Mouse (Mus musculus) embryonic facial prominence, embryonic 14.5 days (tissue): ENCODE measurements around the gene Epx. TPM values are rescaled to one million over a fixed set of nuclear protein-coding genes. Genes with fewer than 3 reads are reported as not detected.

ENCODE experiments used
- ATAC-seq: fragments of 200-750 bp; cut with Nextera tagmentation; 2 replicates; pipeline ENCODE4 v1.8.0; 2017; ENCODE audit warnings: low read depth, moderate number of reproducible peaks, moderate TSS enrichment
- DNase-seq: peaks from one replicate; pipeline ENCODE4 v3.0.0-alpha.2; 2015; ENCODE audit warnings: low spot score
- H3K27ac ChIP-seq: fragments of 300-500 bp; sonication (generic); replicated peaks from 2 replicates; pipeline ENCODE4 v1.5.1; 2014; ENCODE audit warnings: low read depth, mild to moderate bottlenecking, low read length, moderate library complexity
- H3K27me3 ChIP-seq: fragments of 300-500 bp; sonication (generic); replicated peaks from 2 replicates; pipeline ENCODE4 v1.6.1; 2014; ENCODE audit warnings: low read length; ENCODE audit not compliant: control insufficient read depth, insufficient read depth
- H3K36me3 ChIP-seq: fragments of 300-500 bp; sonication (generic); 2 replicates; pipeline ENCODE4 v1.6.1; 2014; ENCODE audit warnings: low read length, mixed read lengths; ENCODE audit not compliant: control insufficient read depth, insufficient read depth
- H3K4me1 ChIP-seq: fragments of 300-500 bp; sonication (generic); 2 replicates; pipeline ENCODE4 v1.6.1; 2014; ENCODE audit warnings: antibody characterized with exemption, low read length; ENCODE audit not compliant: control insufficient read depth, insufficient read depth
- H3K4me2 ChIP-seq: fragments of 300-500 bp; sonication (generic); 2 replicates; pipeline ENCODE4 v1.6.1; 2014; ENCODE audit warnings: low read depth, mild to moderate bottlenecking, low read length, moderate library complexity, mixed read lengths
- H3K4me3 ChIP-seq: fragments of 300-500 bp; sonication (generic); 2 replicates; pipeline ENCODE4 v1.5.1; 2014; ENCODE audit warnings: low read depth, mild to moderate bottlenecking, low read length
- H3K9ac ChIP-seq: fragments of 300-500 bp; sonication (generic); 2 replicates; pipeline ENCODE4 v1.6.1; 2014; ENCODE audit warnings: low read depth, mild to moderate bottlenecking, low read length, moderate library complexity, mixed read lengths
- H3K9me3 ChIP-seq: fragments of 300-500 bp; sonication (generic); 2 replicates; pipeline ENCODE4 v1.6.1; 2016; ENCODE audit warnings: low read length; ENCODE audit not compliant: control insufficient read depth
- WGBS: fragments of 180-500 bp; shearing (Covaris S2); extraction: QIAGEN DNeasy Blood & Tissue Kit; methylation state at CpG from one replicate; pipeline ENCODE4 v1.1.7; 2014; 5-methylcytosine and 5-hydroxymethylcytosine counted together
- polyA plus RNA-seq: library from polyadenylated mRNA; unstranded; fragments of >200 nt; fragmentation: Nextera tagmentation; extraction: Ambion mirVana; gene quantifications from 2 replicates; pipeline ENCODE4 v1.2.1, GENCODE M21; 2014

Epx gene
- polyA plus RNA-seq = 0.12 TPM in 1 of 2 replicates, not detected in the other

DNA sequence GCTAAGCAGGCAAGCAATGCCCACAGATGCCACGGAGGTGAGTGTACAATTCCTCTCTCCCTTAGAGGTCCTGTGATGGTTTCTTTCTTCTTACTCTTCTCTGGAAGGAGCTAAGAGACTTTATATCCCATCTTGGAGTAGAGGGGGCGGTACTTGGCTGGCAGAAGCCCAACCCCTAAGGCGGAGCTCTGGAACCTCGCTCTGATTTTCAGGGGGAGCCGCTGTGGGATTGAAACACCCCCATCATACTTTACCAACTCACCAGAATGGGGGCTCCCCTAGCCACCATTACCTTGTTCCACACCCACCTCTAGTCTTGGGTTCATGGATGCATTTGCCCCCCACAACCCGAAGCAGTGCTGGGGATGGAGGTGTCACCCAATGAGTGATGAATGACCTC is at the start of gene Epx:
TSS of gene Epx (minus strand) at position 101 of the 400 bp plus-strand sequence.
- no peak for DNase-seq
- no peak within 1 kb of the TSS for H3K4me3 ChIP-seq
- no peaks in the 10 kb centered on the region for H3K36me3 ChIP-seq
- no peaks in the 10 kb centered on the region for H3K4me1 ChIP-seq
- H3K27me3 ChIP-seq = no peaks in the 10 kb centered on the region
- H3K4me2 ChIP-seq = no peak within 1 kb of the TSS
- no peak within 1 kb of the TSS for H3K27ac ChIP-seq
- no peaks in the 10 kb centered on the region for H3K9me3 ChIP-seq
- ATAC-seq = no peak
- 82% methylated on average over 6 of the region's 6 CpGs for WGBS
- H3K9ac ChIP-seq = no peak within 1 kb of the TSS

DNA sequence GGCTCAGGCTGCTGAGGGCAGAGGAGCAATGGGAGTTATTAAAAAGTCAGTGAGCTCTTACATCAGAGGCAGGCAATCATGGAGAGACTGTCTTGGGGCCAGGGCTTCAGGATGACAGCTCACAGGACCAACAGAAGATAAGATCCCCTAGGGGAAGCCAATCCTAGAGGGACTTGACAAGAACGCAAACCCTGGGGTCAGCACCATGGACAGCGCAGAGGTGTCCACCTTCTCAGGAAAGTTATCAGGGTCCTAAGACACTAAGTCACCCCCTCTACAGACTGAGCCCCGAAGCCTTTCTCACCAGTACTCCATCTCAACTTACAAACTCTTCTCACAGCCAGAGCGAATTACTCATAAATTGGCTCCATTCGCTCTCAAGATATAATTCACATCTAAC is 45.6 kb upstream of the Epx start, which contains the start of gene Olfr464:
TSS of gene Olfr464 (minus strand) at position 2 of the 400 bp plus-strand sequence.
- H3K27ac ChIP-seq = no peak within 1 kb of the TSS
- 38% methylated on average over 5 of the region's 5 CpGs for WGBS

DNA sequence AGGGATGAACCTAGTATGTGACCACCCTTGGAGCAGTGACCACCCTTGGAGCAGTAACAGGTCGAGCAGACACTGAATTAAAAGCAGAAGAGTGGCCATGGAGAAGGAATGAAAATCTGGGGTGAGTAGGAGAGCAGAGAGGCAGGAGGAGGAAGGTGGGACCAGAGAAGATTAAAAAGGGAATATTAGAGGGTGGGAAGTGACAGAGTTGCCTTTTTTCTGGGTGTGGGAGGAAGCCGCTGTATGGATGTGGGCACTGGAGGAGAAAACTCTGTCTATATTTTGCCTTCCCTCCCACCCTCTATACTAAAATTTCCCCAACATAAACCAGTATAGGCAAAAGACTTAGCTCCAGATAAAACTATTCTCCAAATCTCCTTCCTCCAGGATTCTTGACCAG is 45.0 kb upstream of the Epx start:
- H3K27ac ChIP-seq = no peak overlapping the region
- no peak for ATAC-seq
- no peaks in the 10 kb centered on the region for H3K27me3 ChIP-seq
- no peak overlapping the region for H3K4me2 ChIP-seq
- WGBS = 64% methylated on average over 2 of the region's 2 CpGs
- no peaks in the 10 kb centered on the region for H3K4me1 ChIP-seq
- H3K9ac ChIP-seq = no peak overlapping the region
- no peaks in the 10 kb centered on the region for H3K9me3 ChIP-seq
- H3K36me3 ChIP-seq = no peaks in the 10 kb centered on the region
- DNase-seq = no peak
- no peak overlapping the region for H3K4me3 ChIP-seq

More for the DNA sequence above, 45.6 kb upstream of the Epx start, which contains the start of gene Olfr464:
- ATAC-seq (no peak), DNase-seq (peak; percentile 59)
- Histone ChIP-seq H3K9ac (no peak within 1 kb of the TSS), H3K9me3 (no peaks in the 10 kb centered on the region), H3K4me1 (no peaks in the 10 kb centered on the region), H3K27me3 (no peaks in the 10 kb centered on the region), H3K4me2 (no peak within 1 kb of the TSS), H3K4me3 (no peak within 1 kb of the TSS), H3K36me3 (no peaks in the 10 kb centered on the region)

DNA sequence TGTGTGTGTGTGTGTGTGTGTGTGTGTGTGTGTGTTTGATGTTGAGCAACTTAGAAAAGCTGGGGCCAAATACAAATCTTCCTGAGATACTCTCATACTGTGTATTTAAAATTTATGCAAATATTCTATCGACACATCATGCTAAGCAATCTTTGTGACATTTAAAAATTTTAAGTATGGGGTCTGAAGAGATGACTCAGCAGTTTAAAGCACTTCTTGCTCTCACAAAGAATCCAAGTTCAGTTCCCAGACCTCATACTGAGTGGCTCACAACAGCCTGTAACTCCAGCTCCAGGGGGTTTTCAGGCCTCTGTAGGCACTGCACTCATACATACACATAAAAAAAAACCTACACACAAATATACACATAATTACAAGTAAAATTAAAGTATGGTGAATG is 40.7 kb upstream of the Epx start:
- ATAC-seq = no peak

DNA sequence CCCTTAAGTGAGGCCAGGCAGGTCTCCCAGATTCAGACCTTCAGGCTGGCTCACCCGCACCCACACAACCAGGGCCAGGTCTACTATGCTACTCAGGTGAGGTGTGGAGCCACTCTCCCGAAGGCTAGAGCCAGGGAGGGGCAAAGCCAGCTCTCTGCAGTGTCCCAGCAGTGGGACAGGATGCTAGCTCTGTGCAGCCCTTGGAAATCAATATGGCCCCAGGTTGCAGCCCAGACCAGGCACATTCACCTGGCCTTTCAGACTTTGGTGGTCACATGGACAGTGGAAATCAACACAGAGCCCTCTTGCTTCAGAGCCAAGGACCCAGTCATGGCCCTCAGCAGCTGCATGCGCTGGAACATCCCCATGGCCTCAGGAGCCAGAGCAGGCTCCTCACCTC is 29.0 kb upstream of the Epx start:
- DNase-seq (no peak), ATAC-seq (no peak)
- 74% methylated on average over 3 of the region's 3 CpGs for WGBS

More for the DNA sequence above, 40.7 kb upstream of the Epx start:
- H3K9ac ChIP-seq = no peak overlapping the region
- no peak for DNase-seq
- H3K36me3 ChIP-seq = no peaks in the 10 kb centered on the region
- H3K4me2 ChIP-seq = no peak overlapping the region
- H3K27ac ChIP-seq = no peak overlapping the region
- no peak overlapping the region for H3K4me3 ChIP-seq
- no peaks in the 10 kb centered on the region for H3K9me3 ChIP-seq
- no peaks in the 10 kb centered on the region for H3K4me1 ChIP-seq
- 84% methylated on average over 1 of the region's 1 CpGs for whole genome bisulfite sequencing
- no peaks in the 10 kb centered on the region for H3K27me3 ChIP-seq

DNA sequence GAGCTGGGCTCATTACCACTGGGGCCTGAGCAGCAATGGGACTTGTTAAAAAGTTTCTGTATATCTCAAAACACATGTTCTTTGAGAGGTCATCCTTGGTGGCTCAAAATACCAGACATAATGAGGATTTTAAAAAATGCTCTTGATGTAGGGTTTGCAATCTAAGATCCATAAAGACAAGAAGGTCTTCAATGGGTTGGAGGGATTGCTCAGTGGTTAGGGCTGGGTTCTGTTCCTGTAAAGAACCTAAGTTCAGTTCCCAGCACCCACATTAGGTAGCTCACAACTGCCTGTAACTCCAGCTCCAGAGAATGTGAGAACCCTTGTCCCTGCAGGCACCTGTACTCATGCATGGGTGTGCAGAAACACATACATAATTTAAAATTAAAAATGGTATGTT is 22.0 kb upstream of the Epx start, which contains the start of gene Olfr463:
TSS of gene Olfr463 (minus strand) at position 101 of the 400 bp plus-strand sequence.
- H3K9ac ChIP-seq = no peak within 1 kb of the TSS
- H3K27ac ChIP-seq = no peak within 1 kb of the TSS
- DNase-seq = no peak
- no peaks in the 10 kb centered on the region for H3K4me1 ChIP-seq
- H3K27me3 ChIP-seq = no peaks in the 10 kb centered on the region
- ATAC-seq = no peak
- H3K36me3 ChIP-seq = no peaks in the 10 kb centered on the region
- no peak within 1 kb of the TSS for H3K4me3 ChIP-seq
- H3K4me2 ChIP-seq = no peak within 1 kb of the TSS
- H3K9me3 ChIP-seq = no peaks in the 10 kb centered on the region

More for the DNA sequence above, 29.0 kb upstream of the Epx start:
- Histone ChIP-seq H3K4me2 (no peak overlapping the region), H3K27me3 (no peaks in the 10 kb centered on the region), H3K36me3 (no peaks in the 10 kb centered on the region), H3K4me1 (no peaks in the 10 kb centered on the region), H3K4me3 (no peak overlapping the region), H3K9ac (no peak overlapping the region), H3K9me3 (no peaks in the 10 kb centered on the region), H3K27ac (no peak overlapping the region)

DNA sequence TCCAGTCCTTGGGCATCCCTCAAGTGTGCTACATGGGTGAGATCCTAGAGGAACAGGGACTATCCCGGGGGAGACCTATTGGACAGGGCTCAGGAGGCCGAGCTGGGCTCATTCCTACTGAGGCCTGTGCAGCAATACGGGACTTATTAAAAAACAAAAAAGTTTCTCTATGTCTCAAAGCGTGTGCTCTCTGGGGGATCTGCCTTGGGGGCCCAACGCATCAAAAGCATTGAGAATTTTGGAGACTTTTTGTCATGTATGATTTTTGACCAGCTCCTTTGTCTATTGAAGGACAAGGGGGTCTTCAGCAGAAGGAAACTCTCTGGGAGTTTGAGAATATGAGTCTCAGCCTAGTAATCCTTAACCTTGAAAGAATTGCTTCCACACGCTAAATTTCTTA is 16.8 kb upstream of the Epx start, which contains the start of gene Olfr462:
TSS of gene Olfr462 (minus strand) at position 101 of the 400 bp plus-strand sequence.
- no peak within 1 kb of the TSS for H3K27ac ChIP-seq
- H3K9ac ChIP-seq = no peak within 1 kb of the TSS
- no peak within 1 kb of the TSS for H3K4me3 ChIP-seq
- H3K27me3 ChIP-seq = no peaks in the 10 kb centered on the region
- ATAC-seq (no peak), DNase-seq (no peak)
- H3K36me3 ChIP-seq = no peaks in the 10 kb centered on the region
- H3K4me1 ChIP-seq = no peaks in the 10 kb centered on the region
- H3K9me3 ChIP-seq = no peaks in the 10 kb centered on the region
- no peak within 1 kb of the TSS for H3K4me2 ChIP-seq
- WGBS = 81% methylated on average over 6 of the region's 6 CpGs

DNA sequence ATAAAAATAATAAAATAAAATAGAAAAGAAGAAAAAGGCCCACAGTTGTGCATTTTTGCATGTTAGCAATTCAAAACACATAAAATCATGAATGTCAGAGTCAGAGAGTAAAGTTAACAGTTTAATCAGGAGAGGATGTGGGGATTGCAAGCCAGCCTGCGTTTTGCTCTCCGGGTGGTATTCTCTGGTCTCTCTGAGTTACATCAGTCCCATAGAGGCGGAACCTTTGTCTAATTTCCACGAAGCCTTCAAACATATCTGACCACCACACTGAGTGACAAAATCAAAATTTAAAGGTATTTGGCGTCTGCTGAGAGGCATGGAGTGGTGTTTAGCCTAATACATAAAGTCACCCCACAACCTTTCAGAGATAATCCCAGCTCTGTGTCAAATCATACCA is 9.5 kb upstream of the Epx start:
- no peak overlapping the region for H3K4me2 ChIP-seq
- 74% methylated on average over 5 of the region's 5 CpGs for WGBS
- no peak overlapping the region for H3K27ac ChIP-seq
- no peaks in the 10 kb centered on the region for H3K9me3 ChIP-seq
- no peaks in the 10 kb centered on the region for H3K4me1 ChIP-seq
- no peaks in the 10 kb centered on the region for H3K36me3 ChIP-seq
- no peaks in the 10 kb centered on the region for H3K27me3 ChIP-seq
- H3K9ac ChIP-seq = no peak overlapping the region
- DNase-seq (no peak), ATAC-seq (no peak)
- H3K4me3 ChIP-seq = no peak overlapping the region

DNA sequence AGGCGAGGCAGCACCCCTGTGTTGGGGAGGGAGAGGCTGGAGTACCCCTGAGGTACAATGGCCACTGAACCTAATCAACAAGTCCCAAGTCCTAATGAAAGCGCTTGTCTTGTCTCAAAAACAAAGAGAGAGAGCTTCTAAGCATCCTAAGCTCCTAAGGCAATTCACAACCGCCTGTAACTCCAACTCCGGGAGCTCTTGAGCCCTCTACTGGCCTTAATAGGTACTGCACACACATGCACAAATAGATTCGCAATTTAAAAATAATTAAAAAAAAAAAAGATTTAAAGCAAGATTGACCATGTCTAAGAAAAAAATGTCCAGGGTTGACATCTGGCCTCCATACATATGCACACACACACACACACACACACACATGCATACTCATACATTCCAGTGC is 8.2 kb upstream of the Epx start:
- Histone ChIP-seq H3K27me3 (no peaks in the 10 kb centered on the region), H3K4me3 (no peak overlapping the region), H3K27ac (no peak overlapping the region), H3K4me2 (no peak overlapping the region), H3K4me1 (no peaks in the 10 kb centered on the region), H3K9me3 (no peaks in the 10 kb centered on the region), H3K9ac (no peak overlapping the region), H3K36me3 (no peaks in the 10 kb centered on the region)
- DNase-seq (no peak), ATAC-seq (no peak)
- 42% methylated on average over 5 of the region's 5 CpGs for WGBS
